In the genomic region with DNA sequence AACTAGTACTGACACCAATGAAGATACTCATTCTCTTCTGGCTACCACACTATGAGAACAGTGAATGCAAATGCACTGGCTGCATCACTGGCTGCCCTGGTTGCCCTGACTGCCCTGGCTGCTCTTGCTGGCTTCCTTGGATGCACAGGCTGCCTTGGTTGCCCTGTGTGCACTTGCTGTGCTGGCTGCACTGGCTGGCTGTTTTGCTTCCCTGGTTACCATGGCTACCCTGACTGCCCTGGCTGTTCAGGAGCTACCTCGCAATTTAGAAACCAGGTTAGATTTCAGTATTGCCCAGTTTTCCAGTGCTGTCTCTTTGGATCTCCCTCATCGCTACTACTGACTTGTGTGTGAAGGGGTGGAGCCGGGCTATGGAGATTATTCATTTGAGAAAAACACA, we compare ENCODE assay signal across 18 mouse cellular contexts.
DNase-seq lines count a peak whose midpoint lies in the region; ATAC-seq lines count a peak whose summit lies in the region.
"Had no signal": no experiment of that assay in that cellular context is flagged by ENCODE, and none has a peak within 500 bp of the region (broad histone marks: within the 10 kb centered on the region; RNA-seq: fewer than 3 reads in every experiment).

No protein-coding gene starts in this region.

- no peaks in the 10 kb centered on the region for H3K4me1 ChIP-seq in kidney, embryonic 16.5 days (ENCODE audit: insufficient read depth, low read length)
- H3K4me1 ChIP-seq in embryonic facial prominence, embryonic 14.5 days (ENCODE audit: control insufficient read depth, insufficient read depth, low read length) = no peaks in the 10 kb centered on the region
- H3K4me1 ChIP-seq in midbrain, embryonic 16.5 days (ENCODE audit: control insufficient read depth, insufficient read depth, low read length) = peaks cover 5% of the 10 kb centered on the region; the same call in 1 of the 2 replicates
- H3K4me1 ChIP-seq: heart, embryonic 12.5 days; liver, embryonic 15.5 days had no signal

- H3K27ac ChIP-seq in kidney, embryonic 16.5 days (ENCODE audit: low read length) = no peak overlapping the region
- H3K27ac ChIP-seq in embryonic facial prominence, embryonic 14.5 days (replicated peaks; ENCODE audit: low read depth, low read length) = no peak overlapping the region
- H3K27ac ChIP-seq in midbrain, embryonic 16.5 days (ENCODE audit: low read length) = peak overlapping the region; percentile 38; the same call in 1 of the 2 replicates
- H3K27ac ChIP-seq: layer of hippocampus, adult 2 months; limb, embryonic 13.5 days; liver, embryonic 15.5 days; neural tube, embryonic 12.5 days had no signal

- no peaks in the 10 kb centered on the region for H3K36me3 ChIP-seq in kidney, embryonic 16.5 days (ENCODE audit: insufficient read depth, low read length)
- H3K36me3 ChIP-seq in embryonic facial prominence, embryonic 14.5 days (ENCODE audit: control insufficient read depth, insufficient read depth, low read length) = no peaks in the 10 kb centered on the region
- no peaks in the 10 kb centered on the region for H3K36me3 ChIP-seq in midbrain, embryonic 16.5 days (ENCODE audit: control insufficient read depth, insufficient read depth, low read length)
- H3K36me3 ChIP-seq: heart, embryonic 12.5 days; limb, embryonic 13.5 days; liver, embryonic 15.5 days; neural tube, embryonic 12.5 days had no signal

- H3K9ac ChIP-seq in kidney, embryonic 16.5 days (replicated peaks; ENCODE audit: low read length) = no peak overlapping the region
- H3K9ac ChIP-seq in embryonic facial prominence, embryonic 14.5 days (ENCODE audit: low read depth, low read length) = no peak overlapping the region
- H3K9ac ChIP-seq in midbrain, embryonic 16.5 days (ENCODE audit: low read depth, low read length) = no peak overlapping the region
- H3K9ac ChIP-seq: heart, embryonic 12.5 days; limb, embryonic 13.5 days; liver, embryonic 15.5 days; neural tube, embryonic 12.5 days had no signal

- WGBS in kidney, embryonic 16.5 days = 63% methylated on average over 3 of the region's 3 CpGs
- 56% methylated on average over 3 of the region's 3 CpGs for WGBS in embryonic facial prominence, embryonic 14.5 days
- WGBS in midbrain, embryonic 16.5 days = 65% methylated on average over 3 of the region's 3 CpGs

- H3K4me2 ChIP-seq in kidney, embryonic 16.5 days (replicated peaks; ENCODE audit: low read depth, low read length) = no peak overlapping the region
- no peak overlapping the region for H3K4me2 ChIP-seq in embryonic facial prominence, embryonic 14.5 days (ENCODE audit: low read depth, low read length)
- no peak overlapping the region for H3K4me2 ChIP-seq in midbrain, embryonic 16.5 days (ENCODE audit: low read length)
- H3K4me2 ChIP-seq: heart, embryonic 12.5 days; limb, embryonic 13.5 days; liver, embryonic 15.5 days; neural tube, embryonic 12.5 days had no signal

- H3K27me3 ChIP-seq in kidney, embryonic 16.5 days (ENCODE audit: insufficient read depth, low read length) = no peaks in the 10 kb centered on the region
- no peaks in the 10 kb centered on the region for H3K27me3 ChIP-seq in embryonic facial prominence, embryonic 14.5 days (replicated peaks; ENCODE audit: control insufficient read depth, insufficient read depth, low read length)
- no peaks in the 10 kb centered on the region for H3K27me3 ChIP-seq in midbrain, embryonic 16.5 days (ENCODE audit: control insufficient read depth, insufficient read depth, low read depth, low read length)
- H3K27me3 ChIP-seq: heart, embryonic 12.5 days; limb, embryonic 13.5 days; liver, embryonic 15.5 days; neural tube, embryonic 12.5 days had no signal

- peak; percentile 44 for DNase-seq in embryo, embryonic 10 days (ENCODE audit: low spot score)
- no peak for DNase-seq in embryo, embryonic 9.5 days (ENCODE audit: extremely low spot score)
- DNase-seq in kidney, postnatal 25 days = no peak
- no peak for DNase-seq in embryonic facial prominence, embryonic 14.5 days (ENCODE audit: low spot score)
- DNase-seq in heart, postnatal 10 days = no peak
- no peak for DNase-seq in layer of hippocampus, adult 11-12 months (ENCODE audit: low spot score)
- DNase-seq: adrenal gland, postnatal 25 days; cerebellum, postnatal 36 days; kidney, adult 18-20 months; lung, postnatal 10 days; thymus, postnatal 25 days had no signal

- ATAC-seq in kidney, embryonic 16.5 days (ENCODE audit: low FRiP score, low TSS enrichment) = peak; percentile 82; the same call in 1 of the 2 replicates
- peak; percentile 26; the same call in 1 of the 2 replicates for ATAC-seq in embryonic facial prominence, embryonic 14.5 days (ENCODE audit: low read depth)
- ATAC-seq in midbrain, embryonic 16.5 days = peak; percentile 79

- intact Hi-C loops in heart, postnatal 10 days (cut with DNase I) = no loop called here

- no peak overlapping the region for H3K4me3 ChIP-seq in kidney, embryonic 16.5 days (ENCODE audit: low read length)
- H3K4me3 ChIP-seq in embryonic facial prominence, embryonic 14.5 days (ENCODE audit: low read depth, low read length) = no peak overlapping the region
- no peak overlapping the region for H3K4me3 ChIP-seq in midbrain, embryonic 16.5 days (ENCODE audit: low read depth, low read length)
- H3K4me3 ChIP-seq: heart, embryonic 12.5 days; layer of hippocampus, adult 2 months; limb, embryonic 13.5 days; liver, embryonic 15.5 days; neural tube, embryonic 12.5 days had no signal

- H3K9me3 ChIP-seq in kidney, embryonic 16.5 days (ENCODE audit: low read length) = no peaks in the 10 kb centered on the region
- H3K9me3 ChIP-seq in embryonic facial prominence, embryonic 14.5 days (ENCODE audit: control insufficient read depth, low read length) = no peaks in the 10 kb centered on the region
- no peaks in the 10 kb centered on the region for H3K9me3 ChIP-seq in midbrain, embryonic 16.5 days (replicated peaks; ENCODE audit: control insufficient read depth, low read length, poor library complexity, severe bottlenecking)
- H3K9me3 ChIP-seq: heart, embryonic 12.5 days; limb, embryonic 13.5 days; liver, embryonic 15.5 days; neural tube, embryonic 12.5 days had no signal

Comparison
In these comparisons a context has a peak if more than half of its experiments do, and no peak if none do; other contexts are left out.
1. ATAC-seq: peak in every context shown above with its lines; median percentile 82 in kidney, embryonic 16.5 days; 79 in midbrain, embryonic 16.5 days; 26 in embryonic facial prominence, embryonic 14.5 days.